Mouse (Mus musculus) liver, postnatal 0 days (tissue): ENCODE measurements around the gene Nfib.

Experiments
- CTCF ChIP-seq: sonication (generic); IDR thresholded peaks from 2 replicates; pipeline ENCODE4 v1.5.1; 2016; ENCODE audit warnings: antibody characterized with exemption, low read depth
- EP300 ChIP-seq: IDR thresholded peaks from 2 replicates; pipeline ENCODE4 v1.6.1; 2016; ENCODE audit warnings: antibody characterized with exemption, low read depth, mild to moderate bottlenecking

- TF ChIP-seq CTCF (no peak), EP300 (no peak)
Measured at GRCm38 (mm10) chr4:82250355-82250659, 455.2 kb downstream of the Nfib start.
